Mouse (Mus musculus): ENCODE results near the gene Arg2. TPM values are rescaled to one million over a fixed set of nuclear protein-coding genes. Genes with fewer than 3 reads are reported as not detected.
A peak's percentile ranks its signal among the peaks of the same experiment; 100 is the strongest.

Arg2 gene
- under 1 TPM in 1 of 4 experiments, not detected in 3; 0.17 TPM for total RNA-seq (2022)

DNA sequence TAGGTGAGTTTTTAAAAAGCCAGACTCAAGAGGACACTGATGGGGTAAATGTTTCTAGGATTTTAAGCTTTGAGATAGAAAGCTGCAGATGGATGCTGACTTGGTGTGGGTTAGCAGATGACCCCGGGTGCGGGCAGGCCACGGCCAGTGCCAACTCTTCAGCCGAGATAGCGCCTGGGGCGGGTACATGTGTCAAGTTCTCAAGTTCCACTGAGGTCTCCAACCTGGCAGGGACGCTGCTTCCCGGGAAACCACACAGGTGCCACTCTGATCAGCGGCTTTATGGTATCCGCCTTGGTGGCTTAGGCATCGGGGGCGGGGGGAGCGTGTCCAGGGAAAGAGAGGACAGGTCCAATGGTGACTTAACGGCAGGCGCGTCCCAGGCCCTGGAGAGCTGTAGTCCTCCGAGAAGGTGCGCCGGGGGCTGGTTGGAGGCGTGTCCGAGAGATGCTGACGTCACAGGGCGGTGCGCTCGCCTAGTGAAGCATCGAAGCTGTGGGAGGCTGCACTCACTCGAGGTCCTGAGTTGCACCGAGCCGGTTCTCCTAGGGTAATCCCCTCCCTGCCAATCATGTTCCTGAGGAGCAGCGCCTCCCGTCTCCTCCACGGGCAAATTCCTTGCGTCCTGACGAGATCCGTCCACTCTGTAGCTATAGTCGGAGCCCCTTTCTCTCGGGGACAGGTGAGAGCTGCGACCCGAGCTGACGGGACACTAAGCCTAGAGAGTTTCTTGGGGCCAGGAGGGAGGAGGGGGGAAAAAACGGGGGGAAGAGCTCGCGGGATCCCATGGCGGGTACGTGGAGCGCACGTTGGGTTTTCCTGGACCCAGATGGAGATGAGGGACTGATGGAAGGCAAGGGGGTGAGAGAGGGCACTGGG, at the start of gene Arg2:
Arg2 (plus strand) TSS at position 479 of the 879 bp plus-strand sequence.
- DNase-seq (ENCODE audit: low spot score), result no peak

DNA sequence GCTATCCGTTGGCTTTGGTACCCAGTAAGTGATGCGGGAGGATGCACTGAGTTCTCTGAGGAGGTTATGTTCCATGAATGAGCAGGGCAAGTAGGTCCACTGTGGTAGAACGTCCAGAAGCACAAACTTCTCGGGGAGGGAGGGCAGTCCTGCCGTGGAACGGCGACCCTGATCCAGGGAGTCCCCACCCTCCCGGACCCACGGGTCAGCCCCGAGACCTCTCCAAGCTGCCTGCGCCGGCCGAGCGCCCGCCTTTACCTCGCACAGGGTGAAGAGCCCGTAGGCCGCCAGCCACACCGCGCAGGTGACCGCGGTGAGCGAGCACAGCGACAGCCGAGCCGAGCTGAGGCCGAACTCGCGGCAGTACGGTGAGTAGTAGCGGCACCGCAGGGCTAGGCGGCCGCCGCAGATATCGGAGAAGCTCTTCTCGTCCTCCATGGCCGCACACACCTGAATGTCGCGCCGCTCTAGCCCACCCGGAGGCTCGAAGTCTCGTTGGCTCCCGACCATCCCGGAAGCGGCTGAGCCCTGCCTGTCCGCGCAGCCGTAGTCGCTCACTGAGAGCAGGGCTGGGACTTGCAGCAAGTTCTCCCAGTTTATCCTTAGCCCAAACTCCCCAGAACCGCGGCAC, 41.3 kb upstream of the Arg2 start, which contains the start of gene Pigh:
Pigh (minus strand) TSS at position 470 of the 631 bp plus-strand sequence.
- peak; percentile 81 for DNase-seq (ENCODE audit: low spot score)

DNA sequence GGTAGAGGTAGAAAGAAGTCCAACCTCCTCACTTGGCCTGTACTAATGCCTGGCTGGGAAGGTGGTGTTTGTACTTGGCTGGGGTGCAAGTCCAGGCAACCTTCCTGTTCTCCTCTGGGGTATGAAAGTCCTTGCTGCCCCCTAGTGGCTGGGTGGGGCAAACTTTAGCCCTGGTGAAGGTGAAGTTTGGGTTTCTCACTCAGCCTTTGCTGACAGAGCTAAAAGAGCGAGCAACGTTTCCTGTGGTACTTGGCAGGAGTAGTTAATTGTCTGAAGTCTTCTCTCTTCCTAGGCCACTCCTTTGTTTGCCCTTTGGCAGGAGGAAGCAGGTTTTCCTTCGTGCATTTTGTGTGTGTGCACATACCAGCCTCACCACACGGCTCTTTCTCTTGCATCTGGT, 38.0 kb upstream of the Arg2 start:
- peak; percentile 55 for DNase-seq (ENCODE audit: low spot score)

DNA sequence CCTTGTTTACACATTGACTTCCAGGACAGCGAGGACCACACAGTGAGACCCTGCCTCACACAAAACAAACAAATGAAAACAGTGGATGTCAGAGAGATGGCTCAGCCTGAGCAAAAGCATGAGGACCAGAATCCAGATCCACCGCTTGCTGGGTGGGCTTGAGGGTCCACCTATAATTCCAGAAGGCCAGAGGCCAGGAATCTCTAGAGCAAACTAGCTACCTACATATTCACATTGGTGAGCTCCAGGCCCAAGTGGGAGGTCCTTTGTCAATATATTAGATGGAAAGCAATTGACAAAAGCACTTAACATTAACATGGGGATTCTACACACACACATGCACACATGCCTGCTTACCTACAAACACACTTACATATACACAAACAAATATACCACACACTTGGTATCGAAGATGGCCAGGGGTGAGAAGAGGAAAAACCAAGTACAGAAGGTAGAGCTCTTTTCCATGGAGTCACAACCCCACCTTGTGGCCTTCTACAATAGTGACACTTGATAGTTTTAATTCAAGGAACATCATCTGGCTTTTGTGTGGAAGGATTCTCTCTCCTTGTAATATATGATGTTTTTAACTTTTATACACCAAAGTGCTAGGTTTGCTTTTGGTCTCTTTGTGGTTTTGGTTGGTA, 33.3 kb upstream of the Arg2 start:
- peak; percentile 9 for DNase-seq (ENCODE audit: low spot score)

DNA sequence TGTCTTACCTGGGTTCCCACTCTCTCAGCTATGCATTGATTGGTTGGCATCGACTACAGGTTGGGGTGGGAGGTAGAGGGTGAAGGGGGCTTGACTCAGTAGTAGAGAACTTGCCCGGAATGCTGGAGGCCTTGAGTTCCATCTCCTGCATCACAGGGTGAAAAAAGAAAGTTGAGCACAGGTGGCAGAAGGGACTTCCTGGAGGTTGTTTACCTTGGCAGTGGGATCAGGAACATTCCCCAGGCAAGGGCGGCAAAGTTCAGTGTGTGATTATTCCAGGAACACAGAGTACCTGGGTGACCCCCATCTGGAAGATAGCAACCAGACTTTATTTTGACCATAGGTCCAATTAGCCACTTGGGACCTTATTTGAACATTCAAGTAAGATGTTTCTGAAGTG, 26.8 kb upstream of the Arg2 start:
- DNase-seq (ENCODE audit: low spot score), result no peak

DNA sequence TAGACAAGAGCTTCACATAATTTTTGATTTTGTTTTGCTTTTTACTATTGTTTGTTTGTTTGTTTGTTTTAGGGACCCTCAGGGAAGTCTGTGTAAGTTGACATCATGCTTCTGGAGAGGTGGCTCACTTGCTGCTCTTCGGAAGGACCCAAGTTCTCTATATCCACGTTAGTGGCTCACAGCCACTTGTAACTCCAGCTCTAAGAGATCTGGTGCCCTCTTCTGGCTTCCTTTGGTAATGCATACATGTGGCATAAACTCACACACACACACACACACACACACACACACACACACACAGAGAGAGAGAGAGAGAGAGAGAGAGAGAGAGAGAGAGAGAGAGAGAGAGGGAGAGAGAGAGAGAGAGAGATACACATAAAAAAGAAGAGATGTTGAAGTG, 26.0 kb upstream of the Arg2 start:
- no peak for DNase-seq (ENCODE audit: low spot score)

DNA sequence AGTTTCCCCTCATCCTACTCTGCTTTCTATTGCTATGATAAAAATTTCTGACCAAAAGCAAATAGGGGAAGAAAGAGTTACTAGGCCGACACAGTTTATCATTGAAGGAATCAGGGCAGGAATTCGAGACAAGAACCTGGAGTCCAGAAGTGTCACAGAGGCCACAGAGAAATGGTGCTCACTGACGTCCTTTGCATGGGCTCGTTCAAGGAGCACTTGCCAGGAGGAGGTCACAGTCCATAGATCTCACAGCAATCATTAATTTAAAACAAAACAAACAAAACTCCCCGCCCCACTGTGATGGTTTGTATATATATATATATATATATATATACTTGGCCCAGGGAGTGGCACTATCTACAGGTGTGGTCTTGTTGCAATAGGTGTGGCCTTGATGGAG, 25.3 kb upstream of the Arg2 start:
- no peak for DNase-seq (ENCODE audit: low spot score)

DNA sequence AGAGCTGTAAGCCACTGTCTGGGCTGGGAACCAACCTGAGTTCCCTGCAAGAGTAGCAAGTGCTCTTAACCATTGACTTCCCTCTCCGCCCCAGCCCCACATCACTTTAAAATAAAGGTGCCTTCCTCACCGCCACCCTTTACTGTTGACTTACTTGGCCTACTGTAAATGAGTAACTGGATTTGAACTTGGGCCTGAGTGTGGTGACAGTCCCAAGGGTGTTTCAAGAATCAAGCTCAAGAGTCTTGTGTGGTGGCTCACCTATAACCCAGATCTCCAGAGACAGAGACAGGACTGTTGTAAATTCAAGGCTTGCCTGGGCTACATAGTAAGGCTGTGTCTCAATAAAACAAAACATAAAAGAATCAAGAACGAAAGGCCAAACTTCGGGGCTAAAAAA, 11.6 kb upstream of the Arg2 start:
- no peak for DNase-seq (ENCODE audit: low spot score)

DNA sequence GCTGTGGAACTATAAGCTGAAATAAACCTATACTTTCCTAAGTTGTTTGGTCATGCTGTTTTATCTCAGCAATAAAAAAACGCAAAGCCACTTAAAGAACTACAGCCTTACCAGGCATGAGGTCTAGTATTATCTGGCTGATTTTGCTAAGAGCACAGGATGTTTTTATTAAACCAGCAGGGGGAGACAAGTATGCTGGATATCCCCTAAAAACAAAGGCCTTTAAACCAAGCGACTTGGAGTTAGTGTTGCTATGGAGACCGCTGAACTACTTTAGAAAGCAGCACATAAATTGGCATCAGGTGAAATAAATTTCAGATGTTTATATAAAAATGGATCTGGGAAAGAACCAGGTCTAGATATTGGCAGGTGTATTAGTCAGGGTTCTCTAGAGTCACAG, 7.8 kb upstream of the Arg2 start:
- no peak for DNase-seq (ENCODE audit: low spot score)

DNA sequence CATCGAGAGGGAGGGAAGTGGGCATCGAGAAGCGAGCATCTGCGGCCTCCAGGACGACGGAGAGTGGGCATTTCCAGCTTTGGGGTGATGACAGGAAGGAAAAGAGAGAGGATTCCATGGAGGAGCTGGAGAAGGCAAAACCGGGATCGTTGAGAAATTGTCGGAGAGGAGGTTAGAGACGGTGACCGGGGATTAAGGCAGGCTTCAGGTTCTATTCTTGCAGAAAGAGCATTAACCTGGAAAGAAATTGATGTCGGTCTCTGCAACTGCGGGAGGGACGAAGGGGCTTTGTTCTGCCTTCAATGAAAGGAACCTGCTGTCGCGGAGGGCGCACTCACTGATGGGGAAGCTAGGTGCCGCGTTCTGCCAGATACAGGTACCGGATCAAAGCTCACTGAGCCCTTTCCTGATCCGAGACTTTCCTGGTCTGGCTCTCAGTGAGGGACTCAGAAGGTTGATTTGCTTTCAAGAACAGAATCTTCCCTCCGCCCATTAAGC, 650 bp downstream of the Arg2 start:
- no peak for DNase-seq (ENCODE audit: low spot score)

DNA sequence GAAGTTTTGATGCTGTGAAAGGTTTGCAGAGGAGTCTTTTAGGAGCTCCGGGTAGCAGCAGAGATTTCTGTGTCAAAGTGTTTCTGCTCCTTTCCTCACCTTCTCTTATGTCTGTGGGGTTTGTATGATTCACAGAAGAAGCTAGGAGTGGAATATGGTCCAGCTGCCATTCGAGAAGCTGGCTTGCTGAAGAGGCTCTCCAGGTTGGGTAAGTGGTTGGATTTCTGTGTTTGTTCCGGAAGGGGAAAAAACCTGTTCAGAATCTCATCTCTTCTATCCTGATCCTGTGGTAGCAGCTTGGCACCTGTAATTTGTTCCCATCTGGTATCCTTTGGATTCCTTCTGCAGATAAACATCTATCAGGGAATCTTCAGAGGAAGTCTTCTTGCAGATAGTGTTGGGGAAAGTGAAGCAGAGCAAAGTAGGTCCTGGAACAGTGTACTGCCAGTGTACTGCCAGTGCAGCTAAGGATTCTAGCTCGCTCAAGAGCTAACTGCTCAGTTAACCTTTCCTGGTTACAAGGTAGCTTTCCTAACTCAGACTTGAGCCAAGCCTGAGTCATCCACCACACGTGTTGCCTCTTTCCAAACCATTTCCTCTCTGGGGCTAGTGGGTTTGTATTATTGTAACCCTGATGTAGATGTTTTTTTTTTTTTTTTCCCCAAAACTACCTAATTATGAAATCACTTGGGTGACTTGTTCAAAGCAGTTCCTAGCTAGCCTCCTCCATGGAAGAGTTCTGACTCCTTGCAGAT, 1.3 kb downstream of the Arg2 start:
- DNase-seq (ENCODE audit: low spot score), result no peak

DNA sequence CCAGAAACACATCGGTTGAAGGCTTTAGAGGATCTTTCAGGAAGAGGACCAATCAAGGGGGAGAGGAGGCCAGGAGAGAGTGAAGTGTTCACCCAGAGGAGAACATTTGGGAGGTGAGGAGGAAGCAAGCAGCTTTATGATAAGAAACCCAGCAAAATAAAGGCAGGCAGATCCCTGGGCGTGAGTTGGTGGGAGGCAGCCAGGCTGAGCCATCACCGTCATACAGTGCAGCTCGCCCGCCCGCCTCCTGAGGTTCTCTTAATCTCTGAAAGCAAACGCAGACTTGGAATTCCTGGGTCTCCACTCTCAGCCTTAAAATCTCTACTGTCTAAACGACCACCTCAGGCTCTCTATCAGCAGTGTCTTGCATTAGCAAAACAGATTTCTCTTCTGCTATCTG, 4.1 kb downstream of the Arg2 start:
- DNase-seq (ENCODE audit: low spot score), result no peak

DNA sequence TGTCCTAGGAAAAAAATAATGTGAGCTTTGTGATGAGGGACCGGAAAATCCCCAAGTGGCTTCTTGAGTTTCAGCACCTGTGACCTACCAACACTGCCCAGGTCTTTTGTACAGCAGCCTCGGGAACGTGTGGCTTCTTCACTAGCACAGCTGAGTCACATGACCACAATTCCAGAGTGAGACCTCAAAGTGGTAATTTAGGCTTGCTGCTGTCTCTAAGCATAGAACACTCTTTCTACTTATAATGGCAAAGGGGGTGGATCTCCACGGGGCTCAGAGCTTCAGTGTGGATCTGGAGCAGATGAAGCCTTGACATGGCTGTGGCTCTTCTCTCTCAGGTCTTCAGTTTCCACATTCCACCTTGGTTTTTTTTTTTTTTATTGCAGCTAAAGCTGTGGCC, 4.5 kb downstream of the Arg2 start:
- no peak for DNase-seq (ENCODE audit: low spot score)

DNA sequence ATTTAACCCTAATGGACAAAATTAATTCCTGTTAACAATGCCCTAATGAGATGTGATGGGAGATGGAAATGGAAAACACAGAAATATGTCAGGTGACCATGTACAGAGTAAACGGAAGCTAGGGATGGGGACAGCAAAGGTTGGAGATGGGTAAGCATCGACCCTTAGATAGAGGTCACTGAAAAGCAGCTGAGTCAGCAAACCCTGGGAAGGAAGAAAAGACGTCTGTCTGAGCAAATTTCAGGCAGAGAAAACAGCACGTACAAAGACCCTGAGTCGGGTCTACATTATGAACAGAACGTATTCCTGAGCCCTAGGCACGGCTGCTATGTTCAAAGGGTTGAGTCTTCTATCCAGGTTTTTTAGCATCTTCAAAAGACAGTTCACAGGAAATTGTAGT, 6.4 kb downstream of the Arg2 start:
- DNase-seq (ENCODE audit: low spot score), result no peak

DNA sequence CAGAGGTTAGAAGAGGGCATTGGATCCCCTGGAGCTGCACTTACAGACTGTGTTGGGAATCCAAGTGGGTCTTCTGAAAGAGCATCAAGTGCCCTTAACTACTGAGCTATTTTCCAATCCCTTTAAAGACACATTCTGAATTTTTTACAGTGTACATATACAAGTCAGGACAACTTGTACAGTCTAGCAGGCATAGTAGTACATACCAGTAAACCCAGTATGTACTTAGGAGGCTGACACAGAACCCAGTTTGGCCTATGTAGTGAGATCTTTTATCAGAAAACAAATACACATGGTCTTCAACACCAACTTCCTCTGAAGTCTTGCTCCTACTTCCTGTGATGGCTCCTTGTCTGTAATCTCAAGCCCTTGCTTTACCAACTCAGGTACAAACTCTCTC, 8.4 kb downstream of the Arg2 start:
- DNase-seq (ENCODE audit: low spot score), result no peak

DNA sequence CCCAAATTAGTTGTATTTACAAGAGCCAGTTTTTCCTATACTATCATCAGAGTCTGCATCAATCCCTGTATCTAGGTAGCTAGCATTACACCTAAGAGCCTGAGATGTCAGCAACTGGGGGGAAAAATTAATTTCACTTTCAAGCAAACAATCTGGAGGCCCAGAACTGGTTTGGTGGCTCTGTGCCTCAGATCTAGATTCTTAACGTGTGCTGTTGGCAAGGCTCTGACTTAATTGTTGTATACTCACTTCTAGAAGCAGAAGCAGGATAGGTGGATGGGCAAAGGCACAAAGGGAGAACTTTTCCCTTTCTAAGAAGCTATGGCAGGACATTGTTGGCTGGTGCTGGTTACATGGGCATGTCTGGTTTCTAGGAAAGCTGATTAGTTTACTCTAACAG, 8.8 kb downstream of the Arg2 start:
- DNase-seq (ENCODE audit: low spot score), result no peak

DNA sequence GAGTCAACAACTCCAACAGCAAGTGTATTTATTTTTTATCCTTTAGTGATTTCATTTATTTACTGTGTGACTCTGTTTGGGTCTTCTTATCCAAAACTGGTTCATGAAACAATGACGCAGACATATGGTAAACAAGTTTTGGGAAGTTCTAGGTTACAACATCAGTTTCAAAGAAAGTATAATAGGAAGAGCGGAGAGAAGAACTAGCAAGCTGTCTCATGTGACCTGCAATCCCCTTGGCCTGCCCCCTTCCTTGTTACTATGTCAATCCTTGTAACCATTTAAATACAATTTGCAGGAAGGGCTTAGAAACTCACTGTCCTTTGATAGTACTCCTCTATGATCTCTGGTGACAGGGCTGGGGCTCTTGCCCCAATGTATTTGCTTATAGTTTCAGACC, 10.2 kb downstream of the Arg2 start:
- no peak for DNase-seq (ENCODE audit: low spot score)

DNA sequence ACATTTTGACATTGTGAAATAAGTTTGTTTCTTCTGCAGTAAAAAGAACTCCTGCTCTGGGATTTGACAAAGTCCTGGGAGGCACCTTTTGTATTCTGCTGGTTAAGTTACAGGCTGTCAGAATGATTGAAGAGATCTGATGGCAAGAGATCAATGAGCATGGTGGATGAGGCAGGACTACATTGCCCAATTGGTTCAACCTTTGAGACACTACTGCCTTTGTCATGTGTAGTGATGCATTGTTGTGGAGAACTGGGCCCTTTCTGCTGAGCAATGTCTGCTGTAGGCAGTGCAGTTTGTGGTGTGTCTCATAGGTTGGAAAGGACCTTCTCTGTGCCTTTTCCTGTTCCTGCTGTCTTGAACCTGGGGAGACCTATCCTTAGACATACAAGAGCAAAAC, 10.8 kb downstream of the Arg2 start:
- no peak for DNase-seq (ENCODE audit: low spot score)

DNA sequence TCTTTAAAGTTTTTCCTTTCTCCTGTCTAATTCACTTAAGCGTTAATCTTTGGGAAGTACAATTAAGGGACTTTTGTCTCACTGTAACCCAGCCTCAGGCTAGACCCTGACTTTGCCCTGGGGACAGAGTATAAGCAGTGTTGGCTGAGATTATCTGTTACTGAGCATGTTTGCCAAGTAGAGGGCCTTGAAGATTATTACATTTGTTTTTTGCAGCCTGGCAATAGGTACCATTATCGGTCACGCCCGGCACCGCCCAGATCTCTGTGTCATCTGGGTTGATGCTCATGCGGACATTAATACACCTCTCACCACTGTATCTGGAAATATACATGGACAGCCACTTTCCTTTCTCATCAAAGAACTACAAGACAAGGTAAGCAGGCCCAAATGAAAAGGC, 19.1 kb downstream of the Arg2 start:
- DNase-seq (ENCODE audit: low spot score), result no peak

DNA sequence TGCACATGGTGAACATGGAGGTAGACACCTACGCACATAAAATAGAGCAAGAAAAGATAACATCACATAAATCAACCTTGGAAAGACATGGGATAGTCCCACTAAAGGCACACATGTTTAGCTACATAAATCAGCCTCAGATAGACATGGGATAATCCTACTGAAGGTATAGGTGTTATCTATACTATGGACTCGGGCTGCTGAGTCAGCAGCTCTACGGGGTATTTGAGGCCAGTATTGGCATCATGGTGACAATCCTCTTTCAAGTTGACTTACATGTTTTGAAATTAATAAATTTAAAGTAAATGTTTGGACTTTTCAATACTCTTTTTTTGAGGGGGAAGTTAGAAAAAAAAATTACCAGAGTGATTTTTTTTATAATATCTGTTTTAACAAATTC, 32.3 kb downstream of the Arg2 start:
- DNase-seq (ENCODE audit: low spot score), result no peak

DNA sequence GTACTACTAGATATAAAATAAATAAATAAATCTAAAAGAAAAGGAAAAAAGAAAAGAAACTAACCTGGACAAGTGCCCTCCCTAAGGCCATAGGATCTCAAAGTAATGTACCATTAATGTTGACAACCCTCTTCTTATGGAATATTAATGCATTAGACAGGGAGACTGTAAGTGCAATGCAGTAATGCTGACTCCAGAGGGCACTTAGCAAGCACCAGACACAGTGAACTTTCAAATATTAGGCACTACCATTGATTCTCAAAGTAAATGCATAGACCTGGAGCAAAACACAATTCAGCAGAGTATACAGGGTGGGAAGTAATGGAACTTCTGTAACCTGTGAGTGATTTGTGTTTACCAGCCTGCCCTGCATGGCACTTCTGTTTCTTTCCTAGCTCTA, 38.6 kb downstream of the Arg2 start:
- no peak for DNase-seq (ENCODE audit: low spot score)

DNA sequence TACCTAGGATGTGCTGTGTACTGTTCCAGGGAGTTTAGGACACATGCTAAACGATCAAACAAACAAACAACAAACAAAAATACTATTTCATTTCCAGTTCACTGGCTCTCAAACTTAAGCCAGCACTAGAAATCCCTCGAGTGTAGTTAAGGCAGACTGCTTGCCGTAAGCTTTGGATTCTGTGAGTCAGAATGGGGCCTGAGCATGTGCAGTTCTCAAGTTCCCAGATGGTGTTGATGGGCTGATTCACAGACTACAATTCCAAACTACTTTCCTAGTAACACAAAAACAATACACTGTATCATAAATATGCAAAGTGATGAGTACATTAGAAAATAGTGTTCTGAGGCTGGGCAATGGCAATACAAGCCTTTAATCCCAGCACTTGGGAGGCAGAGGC, 39.8 kb downstream of the Arg2 start:
- no peak for DNase-seq (ENCODE audit: low spot score)

All from heart, adult 8-10 months (tissue).